In the genomic region with DNA sequence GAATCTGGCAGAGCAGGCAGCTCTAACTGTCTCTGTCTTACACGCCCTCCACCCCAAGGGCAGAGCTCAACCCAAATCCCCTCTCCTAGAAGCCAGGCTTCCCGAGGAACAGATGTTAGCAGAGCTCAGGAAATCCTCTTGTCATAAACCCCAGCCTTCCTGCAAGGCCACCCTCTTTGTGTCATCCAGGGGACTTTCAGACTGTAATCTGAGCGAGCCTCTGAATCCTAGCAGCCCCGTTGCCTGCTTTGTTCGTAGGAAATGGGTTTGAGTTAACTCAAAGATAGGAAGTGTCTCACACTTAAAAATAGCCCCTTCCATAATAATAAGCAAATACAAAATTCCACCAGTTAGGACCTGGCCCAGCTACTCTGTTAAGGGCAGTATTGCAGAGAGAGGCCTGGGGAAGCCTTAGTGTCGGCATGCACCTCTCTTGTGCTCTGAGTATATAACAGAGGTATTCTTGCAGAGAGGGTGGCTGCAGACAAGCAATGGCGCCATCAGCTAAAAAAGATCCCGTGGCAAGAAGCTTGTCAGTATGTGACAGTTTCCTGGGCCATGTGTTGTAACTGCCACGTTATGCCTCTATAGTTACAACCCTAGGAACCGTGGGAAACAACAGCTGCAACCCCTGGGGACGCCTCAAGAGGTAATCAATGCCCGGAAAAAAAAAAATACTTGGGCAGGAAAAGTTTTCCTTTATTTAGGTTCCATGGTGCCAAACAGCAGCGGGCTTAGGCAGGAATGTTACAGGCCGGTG, we compare ENCODE assay signal across 8 mouse cellular contexts. TPM values are rescaled to one million over a fixed set of nuclear protein-coding genes. Genes with fewer than 3 reads are reported as not detected.
DNase-seq lines count a peak whose midpoint lies in the region; ATAC-seq and TF ChIP-seq lines count a peak whose summit lies in the region.

No protein-coding gene starts in this region.

- no peaks in the 10 kb centered on the region for H3K9me3 ChIP-seq in embryonic facial prominence, embryonic 15.5 days (replicated peaks)

- peaks cover 13% of the 10 kb centered on the region for H3K4me1 ChIP-seq in liver, adult 2 months (ENCODE audit: control insufficient read depth, insufficient read depth, low read length)
- peaks cover 23% of the 10 kb centered on the region for H3K4me1 ChIP-seq in embryonic facial prominence, embryonic 15.5 days

- H3K36me3 ChIP-seq in liver, adult 2 months (ENCODE audit: control insufficient read depth, insufficient read depth, low read length) = no peaks in the 10 kb centered on the region
- H3K36me3 ChIP-seq in embryonic facial prominence, embryonic 15.5 days = no peaks in the 10 kb centered on the region

- peak; percentile 21 for DNase-seq in liver, adult 2 months (ENCODE audit: extremely low read depth, low read depth, low spot score)
- no peak for DNase-seq in liver
- DNase-seq in kidney, postnatal 14 days = peak; percentile 61
- DNase-seq in retina, embryonic 14.5 days (ENCODE audit: low spot score) = peak; percentile 64
- no peak for DNase-seq in cerebellum, postnatal 10 days
- DNase-seq in MN1 (ENCODE audit: low spot score) = no peak

- 0 out of 2 replicates have a peak, but pooled peaks have one; percentile 18 for ATAC-seq in embryonic facial prominence, embryonic 15.5 days (ENCODE audit: insufficient number of reproducible peaks, low FRiP score, low TSS enrichment, low read depth)
- ATAC-seq in megakaryocyte, adult 5-6 weeks (ENCODE audit: poor library complexity, severe bottlenecking) = no peak

- no peak overlapping the region for H3K4me3 ChIP-seq in liver, adult 2 months (ENCODE audit: insufficient read depth, low read depth, low read length)
- no peak overlapping the region for H3K4me3 ChIP-seq in embryonic facial prominence, embryonic 15.5 days (replicated peaks)

- no peaks in the 10 kb centered on the region for H3K27me3 ChIP-seq in liver, adult 2 months (ENCODE audit: control insufficient read depth, insufficient read depth, low read length)
- H3K27me3 ChIP-seq in embryonic facial prominence, embryonic 15.5 days = no peaks in the 10 kb centered on the region

- TF ChIP-seq CTCF in liver, adult 2 months (IDR thresholded peaks at IDR 0.05; ENCODE audit: low read depth, low read length) = no peak

- no peak for TF ChIP-seq POLR2A in liver, adult 2 months (IDR thresholded peaks at IDR 0.05; ENCODE audit: extremely low read depth, insufficient read depth, low read length)

- peak overlapping the region; percentile 92 for H3K27ac ChIP-seq in liver, adult 2 months (replicated peaks; ENCODE audit: insufficient read depth, low read depth, low read length)
- peak overlapping the region; percentile 83 for H3K27ac ChIP-seq in embryonic facial prominence, embryonic 15.5 days (replicated peaks)

- no peaks in the 10 kb centered on the region for H3K79me2 ChIP-seq in liver, adult 2 months (ENCODE audit: control insufficient read depth, insufficient read depth, low read length)

- 0 out of 2 replicates have a peak overlapping the region, but pooled peaks have one; percentile 10 for H3K4me2 ChIP-seq in embryonic facial prominence, embryonic 15.5 days (replicated peaks)

- peak overlapping the region; percentile 38 for H3K9ac ChIP-seq in liver, adult 2 months (ENCODE audit: low read depth, low read length)
- H3K9ac ChIP-seq in embryonic facial prominence, embryonic 15.5 days = no peak overlapping the region

- WGBS in liver, adult 2 months = 26% methylated on average over 14 of the region's 14 CpGs
- WGBS in embryonic facial prominence, embryonic 15.5 days = 12% methylated on average over 14 of the region's 14 CpGs

RNA-seq across cellular contexts. Expression of a gene that starts 17.1 kb away (rescaled TPM):
- total RNA-seq in liver, adult 2 months (2014; rRNA removed) = not detected in 2 replicates
- not detected in 2 replicates for polyA plus RNA-seq in liver, adult 2 months (2012; rRNA removed)
- polyA plus RNA-seq in embryonic facial prominence, embryonic 15.5 days (2015; fragmentation: Nextera tagmentation; extraction: Ambion mirVana) = 1.6 and 2.3 TPM in 2 replicates
- total RNA-seq in megakaryocyte, adult 5-6 weeks (2015) = not detected in 2 replicates
- not detected in 2 replicates for total RNA-seq in megakaryocyte, adult 5-6 weeks (2017)

RNA-seq across cellular contexts. Expression of a gene that starts 48.8 kb away (rescaled TPM):
- total RNA-seq in liver, adult 2 months (2014; rRNA removed) = 3.9 and 4.2 TPM in 2 replicates
- 1.5 and 2.0 TPM in 2 replicates for polyA plus RNA-seq in liver, adult 2 months (2012; rRNA removed)
- polyA plus RNA-seq in embryonic facial prominence, embryonic 15.5 days (2015; fragmentation: Nextera tagmentation; extraction: Ambion mirVana) = 13.7 and 15.8 TPM in 2 replicates
- total RNA-seq in megakaryocyte, adult 5-6 weeks (2015) = 1.8 and 3.1 TPM in 2 replicates
- total RNA-seq in megakaryocyte, adult 5-6 weeks (2017) = 2.4 and 2.5 TPM in 2 replicates

Comparison
In these comparisons a context has a peak if more than half of its experiments do, and no peak if none do; other contexts are left out.
1. DNase-seq: peak in liver, adult 2 months (single experiment), kidney, postnatal 14 days (single experiment) and retina, embryonic 14.5 days (single experiment); none in liver (single experiment), cerebellum, postnatal 10 days (0 of 2) and MN1 (single experiment).